Mouse (Mus musculus) thymus, postnatal 36 days (tissue): ENCODE results near the gene Tas2r107.
"Not testable (repeated sequence)": the region's sequence is repeated elsewhere in the genome, so short reads cannot be mapped to it uniquely, and the experiment has no call there.

Experiments
- DNase-seq, 2 experiments: peaks; one replicate each; pipeline ENCODE4 v3.0.0; 2022; ENCODE audit warnings: mixed read lengths in 2 of 2

Gene Tas2r107

GRCm38 (mm10) chr6:131660049-131660448 is at the start of gene Tas2r107:
Tas2r107 (minus strand) TSS chr6:131660149.
- no peak for DNase-seq

GRCm38 (mm10) chr6:131689963-131690362 is 30.0 kb upstream of the Tas2r107 start, which contains the start of gene Tas2r114:
Tas2r114 (minus strand) TSS chr6:131690063.
- DNase-seq, result no peak

DNA sequence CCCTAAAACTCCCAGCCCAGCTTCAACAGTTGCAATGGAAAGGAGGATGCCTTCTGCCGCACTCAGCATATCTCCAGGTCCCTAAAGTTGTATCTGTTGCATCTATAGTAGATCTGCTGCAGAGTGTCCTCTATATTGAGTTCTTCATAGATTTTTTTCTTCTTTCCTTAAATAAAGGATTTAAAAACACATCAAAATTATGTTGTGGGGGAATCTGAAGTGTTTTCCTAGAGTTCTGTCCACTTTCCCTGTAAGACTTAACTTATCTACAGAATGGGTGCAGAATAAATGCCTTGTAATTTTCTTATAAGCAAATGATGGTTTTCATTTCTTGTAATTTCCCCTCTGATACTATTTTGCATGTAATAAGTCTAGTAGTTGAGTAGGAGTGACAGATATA is 27.4 kb upstream of the Tas2r107 start, which contains the start of gene Tas2r105:
Gene Tas2r105, minus strand, starts transcription at position 101 of the 400 bp plus-strand sequence.
- DNase-seq, result no peak

DNA sequence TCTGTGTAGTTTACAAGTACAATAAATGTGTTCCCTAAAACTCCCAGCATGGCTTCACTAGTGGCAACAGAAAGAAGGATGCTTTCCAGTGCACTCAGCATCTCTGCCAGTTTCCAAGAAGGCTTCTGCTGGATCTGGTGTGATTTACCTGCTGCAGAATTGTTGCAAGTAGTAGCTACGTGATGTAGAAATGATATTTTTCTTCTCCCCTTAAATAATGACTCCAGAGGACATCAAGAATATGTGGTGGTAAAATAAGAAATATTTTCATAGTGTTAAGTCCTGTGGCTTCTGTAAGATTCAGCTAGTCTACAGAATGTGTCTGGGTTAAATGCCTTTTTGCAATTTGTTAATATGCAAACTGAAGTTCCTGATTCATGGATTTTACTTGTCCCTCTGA is 25.7 kb upstream of the Tas2r107 start, which contains the start of gene Tas2r104:
Gene Tas2r104, minus strand, starts transcription at position 101 of the 400 bp plus-strand sequence.
- no peak for DNase-seq

DNA sequence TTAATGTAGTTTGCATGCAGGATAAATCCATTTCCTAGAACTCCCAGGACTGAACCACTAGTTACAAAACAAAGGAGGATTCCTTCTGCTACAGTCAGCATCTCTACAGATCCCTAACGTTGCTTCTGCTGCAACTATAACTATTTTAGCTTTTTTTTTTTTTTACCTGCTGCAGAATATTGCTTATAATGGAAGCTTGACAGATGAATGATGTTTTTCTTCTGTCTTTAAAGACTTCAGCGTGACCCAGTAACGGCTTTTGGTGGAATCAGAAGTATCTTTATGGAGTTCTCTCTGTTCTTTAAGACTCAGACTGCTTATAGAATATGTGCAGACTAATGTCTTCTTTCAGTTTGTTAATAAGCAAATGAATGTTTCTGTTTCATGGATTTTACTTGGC is 18.8 kb upstream of the Tas2r107 start, which contains the start of gene Tas2r106:
Gene Tas2r106, minus strand, starts transcription at position 101 of the 400 bp plus-strand sequence.
- no peak for DNase-seq

DNA sequence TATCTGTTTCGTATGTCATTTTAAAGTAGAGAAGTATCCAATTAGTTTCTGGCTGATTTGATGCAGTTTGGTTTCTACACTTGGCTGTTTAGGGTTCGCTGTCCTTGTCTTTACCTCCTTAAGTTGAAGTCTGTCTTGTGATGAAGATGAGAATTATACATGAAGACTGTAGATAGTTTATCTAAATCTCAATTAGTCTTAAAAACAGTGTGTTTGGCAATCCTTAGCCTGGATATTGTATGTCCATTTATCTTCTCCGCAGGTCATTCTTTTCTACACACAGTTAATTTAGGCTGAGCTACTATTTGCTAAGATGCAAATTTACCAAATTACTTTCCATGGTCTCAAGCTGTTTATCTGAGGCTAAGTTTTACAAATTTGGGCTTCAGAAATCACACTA is 29.1 kb downstream of the Tas2r107 start, which contains the start of gene Tas2r130:
Gene Tas2r130, minus strand, starts transcription at position 101 of the 400 bp plus-strand sequence.
- DNase-seq, result no peak

- DNase-seq, result not testable (repeated sequence)
Observed at GRCm38 (mm10) chr6:131609956-131610355, 50.0 kb downstream of the Tas2r107 start.
